Mouse (Mus musculus): ENCODE results near the gene Tbcel. TPM values are rescaled to one million over a fixed set of nuclear protein-coding genes. Genes with fewer than 3 reads are reported as not detected.

The Tbcel gene
- 4.2 and 4.8 TPM in 2 replicates for polyA plus RNA-seq (2015; fragmentation: Nextera tagmentation; extraction: Ambion mirVana)

GRCm38 (mm10) chr9:42507709-42508108 lies at the start of gene Tbcel:
Tbcel (minus strand) TSS chr9:42507809.
- no peaks in the 10 kb centered on the region for H3K36me3 ChIP-seq (ENCODE audit: control insufficient read depth, insufficient read depth, low read length)
- H3K27me3 ChIP-seq (ENCODE audit: control insufficient read depth, insufficient read depth, low read depth, low read length): no peaks in the 10 kb centered on the region
- H3K27ac ChIP-seq (ENCODE audit: low read length): no peak within 1 kb of the TSS
- 61% methylated on average over 6 of the region's 6 CpGs for WGBS
- H3K4me3 ChIP-seq (ENCODE audit: low read length): no peak within 1 kb of the TSS
- H3K4me1 ChIP-seq (replicated peaks; ENCODE audit: control insufficient read depth, insufficient read depth, low read length): peaks cover 6% of the 10 kb centered on the region; the same call in 1 of the 2 replicates
- no peak within 1 kb of the TSS for H3K4me2 ChIP-seq (ENCODE audit: low read depth, low read length)
- no peaks in the 10 kb centered on the region for H3K9me3 ChIP-seq (ENCODE audit: control insufficient read depth, low read length)
- no peak for ATAC-seq (ENCODE audit: low read depth)
- no peak within 1 kb of the TSS for H3K9ac ChIP-seq (ENCODE audit: low read length)

GRCm38 (mm10) chr9:42555186-42555585 lies 47.6 kb upstream of the Tbcel start:
- Histone ChIP-seq H3K27me3 (ENCODE audit: control insufficient read depth, insufficient read depth, low read depth, low read length) (no peaks in the 10 kb centered on the region), H3K9ac (ENCODE audit: low read length) (no peak overlapping the region), H3K4me3 (ENCODE audit: low read length) (no peak overlapping the region), H3K4me1 (replicated peaks; ENCODE audit: control insufficient read depth, insufficient read depth, low read length) (no peaks in the 10 kb centered on the region), H3K4me2 (ENCODE audit: low read depth, low read length) (no peak overlapping the region), H3K9me3 (ENCODE audit: control insufficient read depth, low read length) (no peaks in the 10 kb centered on the region), H3K36me3 (ENCODE audit: control insufficient read depth, insufficient read depth, low read length) (no peaks in the 10 kb centered on the region), H3K27ac (ENCODE audit: low read length) (no peak overlapping the region)
- 83% methylated on average over 1 of the region's 1 CpGs for WGBS
- no peak for ATAC-seq (ENCODE audit: low read depth)

- Histone ChIP-seq H3K27me3 (ENCODE audit: control insufficient read depth, insufficient read depth, low read depth, low read length) (no peaks in the 10 kb centered on the region), H3K9ac (ENCODE audit: low read length) (no peak overlapping the region), H3K4me2 (ENCODE audit: low read depth, low read length) (no peak overlapping the region), H3K9me3 (ENCODE audit: control insufficient read depth, low read length) (no peaks in the 10 kb centered on the region), H3K4me1 (replicated peaks; ENCODE audit: control insufficient read depth, insufficient read depth, low read length) (no peaks in the 10 kb centered on the region), H3K36me3 (ENCODE audit: control insufficient read depth, insufficient read depth, low read length) (no peaks in the 10 kb centered on the region), H3K4me3 (ENCODE audit: low read length) (no peak overlapping the region), H3K27ac (ENCODE audit: low read length) (no peak overlapping the region)
- no peak for ATAC-seq (ENCODE audit: low read depth)
- WGBS: 12% methylated on average over 12 of the region's 13 CpGs
Observed at GRCm38 (mm10) chr9:42550116-42550515, 42.5 kb upstream of the Tbcel start.

GRCm38 (mm10) chr9:42548981-42549380 lies 41.4 kb upstream of the Tbcel start:
- Histone ChIP-seq H3K27ac (ENCODE audit: low read length) (no peak overlapping the region), H3K4me3 (ENCODE audit: low read length) (no peak overlapping the region), H3K36me3 (ENCODE audit: control insufficient read depth, insufficient read depth, low read length) (no peaks in the 10 kb centered on the region), H3K4me1 (replicated peaks; ENCODE audit: control insufficient read depth, insufficient read depth, low read length) (no peaks in the 10 kb centered on the region), H3K27me3 (ENCODE audit: control insufficient read depth, insufficient read depth, low read depth, low read length) (no peaks in the 10 kb centered on the region), H3K9ac (ENCODE audit: low read length) (no peak overlapping the region), H3K9me3 (ENCODE audit: control insufficient read depth, low read length) (no peaks in the 10 kb centered on the region), H3K4me2 (ENCODE audit: low read depth, low read length) (no peak overlapping the region)
- no peak for ATAC-seq (ENCODE audit: low read depth)
- 30% methylated on average over 7 of the region's 7 CpGs for WGBS

GRCm38 (mm10) chr9:42544521-42544920 lies 36.9 kb upstream of the Tbcel start:
- 85% methylated on average over 10 of the region's 10 CpGs for WGBS

GRCm38 (mm10) chr9:42533491-42533890 lies 25.9 kb upstream of the Tbcel start:
- Histone ChIP-seq H3K27ac (ENCODE audit: low read length) (no peak overlapping the region), H3K4me1 (replicated peaks; ENCODE audit: control insufficient read depth, insufficient read depth, low read length) (peaks cover 5% of the 10 kb centered on the region; the same call in 1 of the 2 replicates), H3K4me2 (ENCODE audit: low read depth, low read length) (no peak overlapping the region), H3K36me3 (ENCODE audit: control insufficient read depth, insufficient read depth, low read length) (no peaks in the 10 kb centered on the region), H3K9me3 (ENCODE audit: control insufficient read depth, low read length) (no peaks in the 10 kb centered on the region), H3K27me3 (ENCODE audit: control insufficient read depth, insufficient read depth, low read depth, low read length) (no peaks in the 10 kb centered on the region), H3K9ac (ENCODE audit: low read length) (no peak overlapping the region), H3K4me3 (ENCODE audit: low read length) (no peak overlapping the region)
- ATAC-seq (ENCODE audit: low read depth): no peak
- WGBS: 76% methylated on average over 8 of the region's 8 CpGs

More at GRCm38 (mm10) chr9:42544521-42544920, 36.9 kb upstream of the Tbcel start:
- H3K27me3 ChIP-seq (ENCODE audit: control insufficient read depth, insufficient read depth, low read depth, low read length): no peaks in the 10 kb centered on the region
- ATAC-seq (ENCODE audit: low read depth): no peak
- no peak overlapping the region for H3K9ac ChIP-seq (ENCODE audit: low read length)
- no peaks in the 10 kb centered on the region for H3K9me3 ChIP-seq (ENCODE audit: control insufficient read depth, low read length)
- no peaks in the 10 kb centered on the region for H3K4me1 ChIP-seq (replicated peaks; ENCODE audit: control insufficient read depth, insufficient read depth, low read length)
- no peaks in the 10 kb centered on the region for H3K36me3 ChIP-seq (ENCODE audit: control insufficient read depth, insufficient read depth, low read length)
- H3K4me2 ChIP-seq (ENCODE audit: low read depth, low read length): no peak overlapping the region
- H3K27ac ChIP-seq (ENCODE audit: low read length): no peak overlapping the region
- no peak overlapping the region for H3K4me3 ChIP-seq (ENCODE audit: low read length)

GRCm38 (mm10) chr9:42533041-42533440 lies 25.4 kb upstream of the Tbcel start:
- Histone ChIP-seq H3K4me3 (ENCODE audit: low read length) (no peak overlapping the region), H3K4me1 (replicated peaks; ENCODE audit: control insufficient read depth, insufficient read depth, low read length) (peaks cover 5% of the 10 kb centered on the region; the same call in 1 of the 2 replicates), H3K4me2 (ENCODE audit: low read depth, low read length) (no peak overlapping the region), H3K9ac (ENCODE audit: low read length) (no peak overlapping the region), H3K27me3 (ENCODE audit: control insufficient read depth, insufficient read depth, low read depth, low read length) (no peaks in the 10 kb centered on the region), H3K9me3 (ENCODE audit: control insufficient read depth, low read length) (no peaks in the 10 kb centered on the region), H3K36me3 (ENCODE audit: control insufficient read depth, insufficient read depth, low read length) (no peaks in the 10 kb centered on the region), H3K27ac (ENCODE audit: low read length) (no peak overlapping the region)
- 15% methylated on average over 6 of the region's 6 CpGs for WGBS
- no peak for ATAC-seq (ENCODE audit: low read depth)

- 25% methylated on average over 3 of the region's 3 CpGs for WGBS
- Histone ChIP-seq H3K9ac (ENCODE audit: low read length) (no peak overlapping the region), H3K36me3 (ENCODE audit: control insufficient read depth, insufficient read depth, low read length) (no peaks in the 10 kb centered on the region), H3K4me2 (ENCODE audit: low read depth, low read length) (no peak overlapping the region), H3K27ac (ENCODE audit: low read length) (no peak overlapping the region), H3K27me3 (ENCODE audit: control insufficient read depth, insufficient read depth, low read depth, low read length) (no peaks in the 10 kb centered on the region), H3K4me1 (replicated peaks; ENCODE audit: control insufficient read depth, insufficient read depth, low read length) (peaks cover 5% of the 10 kb centered on the region; the same call in 1 of the 2 replicates), H3K9me3 (ENCODE audit: control insufficient read depth, low read length) (no peaks in the 10 kb centered on the region), H3K4me3 (ENCODE audit: low read length) (no peak overlapping the region)
- ATAC-seq (ENCODE audit: low read depth): no peak
Observed at GRCm38 (mm10) chr9:42531951-42532350, 24.3 kb upstream of the Tbcel start.

GRCm38 (mm10) chr9:42530221-42531152 lies 22.9 kb upstream of the Tbcel start:
- no peak for ATAC-seq (ENCODE audit: low read depth)
- 47% methylated on average over 7 of the region's 7 CpGs for WGBS
- no peaks in the 10 kb centered on the region for H3K9me3 ChIP-seq (ENCODE audit: control insufficient read depth, low read length)
- peaks cover 5% of the 10 kb centered on the region; the same call in 1 of the 2 replicates for H3K4me1 ChIP-seq (replicated peaks; ENCODE audit: control insufficient read depth, insufficient read depth, low read length)
- H3K4me2 ChIP-seq (ENCODE audit: low read depth, low read length): no peak overlapping the region
- no peak overlapping the region for H3K27ac ChIP-seq (ENCODE audit: low read length)
- no peak overlapping the region for H3K4me3 ChIP-seq (ENCODE audit: low read length)
- no peaks in the 10 kb centered on the region for H3K36me3 ChIP-seq (ENCODE audit: control insufficient read depth, insufficient read depth, low read length)
- H3K9ac ChIP-seq (ENCODE audit: low read length): no peak overlapping the region
- H3K27me3 ChIP-seq (ENCODE audit: control insufficient read depth, insufficient read depth, low read depth, low read length): no peaks in the 10 kb centered on the region

All from lung, embryonic 16.5 days (tissue).